Mouse (Mus musculus): ENCODE data around the gene Rrp9.
A peak's percentile ranks its signal among the peaks of the same experiment; 100 is the strongest.
"Not testable (repeated sequence)": the region's sequence is repeated elsewhere in the genome, so short reads cannot be mapped to it uniquely, and the experiment has no call there.

Rrp9 gene

GRCm38 (mm10) chr9:106475046-106475445 is 717 bp upstream of the Rrp9 start:
- peaks cover 4% of the 10 kb centered on the region; the same call in 1 of the 2 replicates for H3K36me3 ChIP-seq (ENCODE audit: control insufficient read depth, insufficient read depth, low read length, poor library complexity, severe bottlenecking)
- no peak for DNase-seq (ENCODE audit: low read depth, low spot score)
- H3K27me3 ChIP-seq (ENCODE audit: control insufficient read depth, insufficient read depth, low read length, poor library complexity, severe bottlenecking), result no peaks in the 10 kb centered on the region

GRCm38 (mm10) chr9:106476002-106476923 is 500 bp downstream of the Rrp9 start:
- peak; percentile 75 for DNase-seq (ENCODE audit: low read depth, low spot score)
- no peaks in the 10 kb centered on the region for H3K27me3 ChIP-seq (ENCODE audit: control insufficient read depth, insufficient read depth, low read length, poor library complexity, severe bottlenecking)

GRCm38 (mm10) chr9:106476924-106477484 is 1.2 kb downstream of the Rrp9 start, which contains the start of gene Parp3:
Gene Parp3 (minus strand): TSS chr9:106476949.
- Histone ChIP-seq H3K36me3 (ENCODE audit: control insufficient read depth, insufficient read depth, low read length, poor library complexity, severe bottlenecking) (peaks cover 4% of the 10 kb centered on the region), H3K27me3 (ENCODE audit: control insufficient read depth, insufficient read depth, low read length, poor library complexity, severe bottlenecking) (no peaks in the 10 kb centered on the region)
- DNase-seq (ENCODE audit: low read depth, low spot score), result peak; percentile 100

More at GRCm38 (mm10) chr9:106476002-106476923, 500 bp downstream of the Rrp9 start:
- H3K36me3 ChIP-seq (ENCODE audit: control insufficient read depth, insufficient read depth, low read length, poor library complexity, severe bottlenecking), result peaks cover 4% of the 10 kb centered on the region; the same call in 1 of the 2 replicates

- H3K36me3 ChIP-seq (ENCODE audit: control insufficient read depth, insufficient read depth, low read length, poor library complexity, severe bottlenecking), result peaks cover 4% of the 10 kb centered on the region
- H3K27me3 ChIP-seq (ENCODE audit: control insufficient read depth, insufficient read depth, low read length, poor library complexity, severe bottlenecking), result no peaks in the 10 kb centered on the region
- DNase-seq (ENCODE audit: low read depth, low spot score), result no peak
Observed at GRCm38 (mm10) chr9:106477649-106478048, 1.9 kb downstream of the Rrp9 start.

GRCm38 (mm10) chr9:106478101-106478500 is 2.3 kb downstream of the Rrp9 start:
- Histone ChIP-seq H3K36me3 (ENCODE audit: control insufficient read depth, insufficient read depth, low read length, poor library complexity, severe bottlenecking) (peaks cover 4% of the 10 kb centered on the region), H3K27me3 (ENCODE audit: control insufficient read depth, insufficient read depth, low read length, poor library complexity, severe bottlenecking) (no peaks in the 10 kb centered on the region)
- no peak for DNase-seq (ENCODE audit: low read depth, low spot score)

- peaks cover 13% of the 10 kb centered on the region for H3K36me3 ChIP-seq (ENCODE audit: control insufficient read depth, insufficient read depth, low read length, poor library complexity, severe bottlenecking)
- DNase-seq (ENCODE audit: low read depth, low spot score), result no peak
- no peaks in the 10 kb centered on the region for H3K27me3 ChIP-seq (ENCODE audit: control insufficient read depth, insufficient read depth, low read length, poor library complexity, severe bottlenecking)
Observed at GRCm38 (mm10) chr9:106480541-106480940, 4.8 kb downstream of the Rrp9 start.

GRCm38 (mm10) chr9:106481075-106481474 is 5.3 kb downstream of the Rrp9 start:
- Histone ChIP-seq H3K27me3 (ENCODE audit: control insufficient read depth, insufficient read depth, low read length, poor library complexity, severe bottlenecking) (no peaks in the 10 kb centered on the region), H3K36me3 (ENCODE audit: control insufficient read depth, insufficient read depth, low read length, poor library complexity, severe bottlenecking) (peaks cover 15% of the 10 kb centered on the region)
- DNase-seq (ENCODE audit: low read depth, low spot score), result peak; percentile 18

GRCm38 (mm10) chr9:106481676-106482075 is 5.9 kb downstream of the Rrp9 start:
- no peak for DNase-seq (ENCODE audit: low read depth, low spot score)
- Histone ChIP-seq H3K27me3 (ENCODE audit: control insufficient read depth, insufficient read depth, low read length, poor library complexity, severe bottlenecking) (no peaks in the 10 kb centered on the region), H3K36me3 (ENCODE audit: control insufficient read depth, insufficient read depth, low read length, poor library complexity, severe bottlenecking) (peaks cover 17% of the 10 kb centered on the region)

GRCm38 (mm10) chr9:106482578-106483115 is 6.9 kb downstream of the Rrp9 start:
- Histone ChIP-seq H3K27me3 (ENCODE audit: control insufficient read depth, insufficient read depth, low read length, poor library complexity, severe bottlenecking) (no peaks in the 10 kb centered on the region), H3K36me3 (ENCODE audit: control insufficient read depth, insufficient read depth, low read length, poor library complexity, severe bottlenecking) (peaks cover 17% of the 10 kb centered on the region)
- no peak for DNase-seq (ENCODE audit: low read depth, low spot score)

- H3K27me3 ChIP-seq (ENCODE audit: control insufficient read depth, insufficient read depth, low read length, poor library complexity, severe bottlenecking), result no peaks in the 10 kb centered on the region
- peaks cover 17% of the 10 kb centered on the region for H3K36me3 ChIP-seq (ENCODE audit: control insufficient read depth, insufficient read depth, low read length, poor library complexity, severe bottlenecking)
- DNase-seq (ENCODE audit: low read depth, low spot score), result no peak
Observed at GRCm38 (mm10) chr9:106483136-106483535, 7.4 kb downstream of the Rrp9 start.

- DNase-seq (ENCODE audit: low read depth, low spot score), result no peak
- H3K36me3 ChIP-seq (ENCODE audit: control insufficient read depth, insufficient read depth, low read length, poor library complexity, severe bottlenecking), result peaks cover 17% of the 10 kb centered on the region
- no peaks in the 10 kb centered on the region for H3K27me3 ChIP-seq (ENCODE audit: control insufficient read depth, insufficient read depth, low read length, poor library complexity, severe bottlenecking)
Observed at GRCm38 (mm10) chr9:106483606-106484005, 7.8 kb downstream of the Rrp9 start.

GRCm38 (mm10) chr9:106485076-106485475 is 9.3 kb downstream of the Rrp9 start:
- no peak for DNase-seq (ENCODE audit: low read depth, low spot score)
- Histone ChIP-seq H3K27me3 (ENCODE audit: control insufficient read depth, insufficient read depth, low read length, poor library complexity, severe bottlenecking) (no peaks in the 10 kb centered on the region), H3K36me3 (ENCODE audit: control insufficient read depth, insufficient read depth, low read length, poor library complexity, severe bottlenecking) (peaks cover 17% of the 10 kb centered on the region)

- H3K36me3 ChIP-seq (ENCODE audit: control insufficient read depth, insufficient read depth, low read length, poor library complexity, severe bottlenecking), result peaks cover 17% of the 10 kb centered on the region
- DNase-seq (ENCODE audit: low read depth, low spot score); H3K27me3 ChIP-seq (ENCODE audit: control insufficient read depth, insufficient read depth, low read length, poor library complexity, severe bottlenecking): not testable (repeated sequence)
Observed at GRCm38 (mm10) chr9:106487602-106488001, 11.8 kb downstream of the Rrp9 start.

- no peaks in the 10 kb centered on the region for H3K36me3 ChIP-seq (ENCODE audit: control insufficient read depth, insufficient read depth, low read length, poor library complexity, severe bottlenecking)
- H3K27me3 ChIP-seq (ENCODE audit: control insufficient read depth, insufficient read depth, low read length, poor library complexity, severe bottlenecking), result no peaks in the 10 kb centered on the region
- no peak for DNase-seq (ENCODE audit: low read depth, low spot score)
Observed at GRCm38 (mm10) chr9:106499667-106500066, 23.9 kb downstream of the Rrp9 start, which contains the start of gene Iqcf1. Gene Iqcf1 (plus strand): TSS chr9:106499967.

GRCm38 (mm10) chr9:106501846-106502245 is 26.1 kb downstream of the Rrp9 start:
- Histone ChIP-seq H3K27me3 (ENCODE audit: control insufficient read depth, insufficient read depth, low read length, poor library complexity, severe bottlenecking) (no peaks in the 10 kb centered on the region), H3K36me3 (ENCODE audit: control insufficient read depth, insufficient read depth, low read length, poor library complexity, severe bottlenecking) (no peaks in the 10 kb centered on the region)
- no peak for DNase-seq (ENCODE audit: low read depth, low spot score)
